Mouse (Mus musculus) C2C12 (cell line): ENCODE data around the gene Kcnj9.

Source experiments
- CEBPB ChIP-seq: IDR thresholded peaks from one replicate; pipeline ENCODE4 v1.6.1; 2011; ENCODE audit warnings: low read depth, mild to moderate bottlenecking, control low read depth, moderate library complexity
- CTCF ChIP-seq: IDR thresholded peaks from one replicate; pipeline ENCODE4 v1.5.1; 2011; ENCODE audit not compliant: control insufficient read depth, insufficient read depth, insufficient read length
- MAX ChIP-seq: IDR thresholded peaks from one replicate; pipeline ENCODE4 v1.6.1; 2011; ENCODE audit warnings: mild to moderate bottlenecking, control low read depth
- MYOG ChIP-seq: IDR thresholded peaks from one replicate; pipeline ENCODE4 v1.6.1; 2011; ENCODE audit not compliant: control insufficient read depth, insufficient read length; ENCODE audit errors: extremely low read depth
- USF1 ChIP-seq: IDR thresholded peaks from one replicate; pipeline ENCODE4 v1.6.1; 2011; ENCODE audit warnings: low read depth, mild to moderate bottlenecking, control low read depth, moderate library complexity

- TF ChIP-seq CTCF (no peak), MYOG (no peak), MAX (no peak), CEBPB (no peak), USF1 (no peak)
Measured at GRCm38 (mm10) chr1:172307936-172308335, 21.2 kb downstream of the Kcnj9 start.
